23 mouse cellular contexts compared by ENCODE assay signal in genomic region chr12:54839815-54840214, GRCm38 (mm10). TPM values are rescaled to one million over a fixed set of nuclear protein-coding genes. Genes with fewer than 3 reads are reported as not detected.
A peak's percentile ranks its signal among the peaks of the same experiment; 100 is the strongest.
DNase-seq lines count a peak whose midpoint lies in the region; ATAC-seq lines count a peak whose summit lies in the region.
"Had no signal": no experiment of that assay in that cellular context is flagged by ENCODE, and none has a peak within 500 bp of the region (broad histone marks: within the 10 kb centered on the region; RNA-seq: fewer than 3 reads in every experiment).

No protein-coding gene starts in this region.

- H3K4me1 ChIP-seq in midbrain, embryonic 11.5 days (ENCODE audit: control insufficient read depth, insufficient read depth, low read length), result peaks cover 6% of the 10 kb centered on the region; the same call in 1 of the 2 replicates
- peaks cover 5% of the 10 kb centered on the region; the same call in 1 of the 2 replicates for H3K4me1 ChIP-seq in midbrain, embryonic 15.5 days

- no peaks in the 10 kb centered on the region for H3K36me3 ChIP-seq in midbrain, embryonic 11.5 days (ENCODE audit: control insufficient read depth, insufficient read depth, low read length)
- H3K36me3 ChIP-seq in midbrain, embryonic 15.5 days (replicated peaks), result no peaks in the 10 kb centered on the region
- H3K36me3 ChIP-seq: embryonic facial prominence, embryonic 15.5 days; forebrain, embryonic 10.5 days; heart, embryonic 15.5 days; intestine, embryonic 15.5 days had no signal

- no peak overlapping the region for H3K4me2 ChIP-seq in midbrain, embryonic 11.5 days
- H3K4me2 ChIP-seq in midbrain, embryonic 15.5 days, result no peak overlapping the region
- H3K4me2 ChIP-seq: embryonic facial prominence, embryonic 15.5 days; heart, embryonic 11.5 days; heart, embryonic 15.5 days; hindbrain, embryonic 14.5 days; intestine, embryonic 15.5 days had no signal

- ATAC-seq in midbrain, embryonic 11.5 days (ENCODE audit: low FRiP score), result no peak
- no peak for ATAC-seq in midbrain, embryonic 15.5 days (replicated peaks)
- no peak for ATAC-seq in megakaryocyte progenitor cell, adult 5-6 weeks (replicated peaks; ENCODE audit: poor library complexity)
- ATAC-seq: forebrain, embryonic 14.5 days; intestine, embryonic 15.5 days had no signal

- no peak overlapping the region for H3K4me3 ChIP-seq in midbrain, embryonic 11.5 days (ENCODE audit: low read depth, low read length)
- H3K4me3 ChIP-seq in midbrain, embryonic 15.5 days, result no peak overlapping the region
- H3K4me3 ChIP-seq: embryonic facial prominence, embryonic 15.5 days; erythroblast, embryonic 14.5 days; forebrain, embryonic 10.5 days; heart, embryonic 15.5 days; intestine, embryonic 15.5 days had no signal

- peak; percentile 18 for DNase-seq in adrenal gland, adult 8-10 months
- DNase-seq in adrenal gland, adult 18-20 months (ENCODE audit: low spot score in 2 of 2), result no peak
- DNase-seq in midbrain, embryonic 11.5 days (ENCODE audit: low spot score, missing footprints), result peak; percentile 19
- DNase-seq in NIH3T3 (ENCODE audit: low read depth), result peak; percentile 66
- no peak for DNase-seq in right cerebral cortex, postnatal 25 days
- DNase-seq: B cell, adult 2 months; cerebellum, adult 11 months; cerebellum, adult 8-10 months; cerebellum, postnatal 14 days; embryo, embryonic 11 days; gastrocnemius, postnatal 36 days; heart, adult 18-20 months; heart, postnatal 14 days had no signal

- no peak overlapping the region for H3K27ac ChIP-seq in midbrain, embryonic 11.5 days (ENCODE audit: low read depth, low read length)
- no peak overlapping the region for H3K27ac ChIP-seq in midbrain, embryonic 15.5 days
- H3K27ac ChIP-seq: embryonic facial prominence, embryonic 15.5 days; forebrain, embryonic 10.5 days; heart, embryonic 15.5 days; hindbrain, embryonic 14.5 days; intestine, embryonic 15.5 days had no signal

- H3K27me3 ChIP-seq in midbrain, embryonic 11.5 days (ENCODE audit: control insufficient read depth, insufficient read depth, low read length), result no peaks in the 10 kb centered on the region
- no peaks in the 10 kb centered on the region for H3K27me3 ChIP-seq in midbrain, embryonic 15.5 days (replicated peaks)
- H3K27me3 ChIP-seq: embryonic facial prominence, embryonic 15.5 days; heart, embryonic 15.5 days; intestine, embryonic 15.5 days had no signal

- no peaks in the 10 kb centered on the region for H3K9me3 ChIP-seq in midbrain, embryonic 11.5 days (ENCODE audit: control insufficient read depth, low read length)
- H3K9me3 ChIP-seq in midbrain, embryonic 15.5 days, result no peaks in the 10 kb centered on the region
- H3K9me3 ChIP-seq: embryonic facial prominence, embryonic 15.5 days; forebrain, embryonic 10.5 days; heart, embryonic 15.5 days; intestine, embryonic 15.5 days had no signal

- H3K9ac ChIP-seq in midbrain, embryonic 11.5 days (ENCODE audit: low read length), result no peak overlapping the region
- no peak overlapping the region for H3K9ac ChIP-seq in midbrain, embryonic 15.5 days
- H3K9ac ChIP-seq: embryonic facial prominence, embryonic 15.5 days; heart, embryonic 15.5 days; hindbrain, embryonic 14.5 days; intestine, embryonic 15.5 days had no signal

- 83% methylated on average over 2 of the region's 2 CpGs for WGBS in midbrain, embryonic 11.5 days
- WGBS in midbrain, embryonic 15.5 days, result 80% methylated on average over 2 of the region's 2 CpGs

RNA-seq across cellular contexts. Expression of gene Cfl2, which starts 22.9 kb away (rescaled TPM):
- total RNA-seq in adrenal gland, adult 8-10 months (2022), result 100 to 1,000 TPM; 123 to 143 (median 139) TPM
- total RNA-seq in adrenal gland, adult 18-20 months (2021), result 100 to 1,000 TPM; 121 to 137 TPM
- 278 and 287 TPM in 2 replicates for polyA plus RNA-seq in midbrain, embryonic 11.5 days (2014; fragmentation: Nextera tagmentation; extraction: Ambion mirVana)
- 271 and 276 TPM in 2 replicates for polyA plus RNA-seq in midbrain, embryonic 15.5 days (2015; fragmentation: Nextera tagmentation; extraction: Ambion mirVana)
- total RNA-seq in megakaryocyte progenitor cell, adult 5-6 weeks (2015), result 23.1 and 27.3 TPM in 2 replicates
- 20.0 and 20.4 TPM in 2 replicates for total RNA-seq in megakaryocyte progenitor cell, adult 5-6 weeks (2017)

RNA-seq across cellular contexts. Expression of gene Snx6, which starts 44.3 kb away (rescaled TPM):
- 10 to 100 TPM; 59.4 to 81.4 (median 72.3) TPM for total RNA-seq in adrenal gland, adult 8-10 months (2022)
- total RNA-seq in adrenal gland, adult 18-20 months (2021), result 10 to 100 TPM; 57.6 to 61.0 TPM
- polyA plus RNA-seq in midbrain, embryonic 11.5 days (2014; fragmentation: Nextera tagmentation; extraction: Ambion mirVana), result 251 and 261 TPM in 2 replicates
- 132 and 139 TPM in 2 replicates for polyA plus RNA-seq in midbrain, embryonic 15.5 days (2015; fragmentation: Nextera tagmentation; extraction: Ambion mirVana)
- 66.3 and 70.5 TPM in 2 replicates for total RNA-seq in megakaryocyte progenitor cell, adult 5-6 weeks (2015)
- 71.7 and 80.0 TPM in 2 replicates for total RNA-seq in megakaryocyte progenitor cell, adult 5-6 weeks (2017)

Comparison
In these comparisons a context has a peak if more than half of its experiments do, and no peak if none do; other contexts are left out.
1. DNase-seq: peak in adrenal gland, adult 8-10 months (single experiment), midbrain, embryonic 11.5 days (single experiment) and NIH3T3 (single experiment); none in adrenal gland, adult 18-20 months (0 of 2) and right cerebral cortex, postnatal 25 days (single experiment).
2. RNA of gene Cfl2, which starts 22.9 kb away (total RNA-seq): 123 to 143 TPM in adrenal gland, adult 8-10 months and 121 to 137 TPM in adrenal gland, adult 18-20 months; 20.0 to 27.3 TPM in megakaryocyte progenitor cell, adult 5-6 weeks; every median in the first group is over 4 times any median in the second.